11 mouse cellular contexts compared by ENCODE assay signal in genomic region chr7:46986646-46987045, GRCm38 (mm10). TPM values are rescaled to one million over a fixed set of nuclear protein-coding genes. Genes with fewer than 3 reads are reported as not detected.
DNase-seq lines count a peak whose midpoint lies in the region; ATAC-seq lines count a peak whose summit lies in the region.
"Had no signal": no experiment of that assay in that cellular context is flagged by ENCODE, and none has a peak within 500 bp of the region (broad histone marks: within the 10 kb centered on the region; RNA-seq: fewer than 3 reads in every experiment).

No protein-coding gene starts in this region.

- no peak overlapping the region for H3K4me3 ChIP-seq in embryonic facial prominence, embryonic 11.5 days (ENCODE audit: low read depth, low read length)
- no peak overlapping the region for H3K4me3 ChIP-seq in embryonic facial prominence, embryonic 10.5 days
- no peak overlapping the region for H3K4me3 ChIP-seq in embryonic facial prominence, embryonic 15.5 days (replicated peaks)
- no peak overlapping the region for H3K4me3 ChIP-seq in midbrain, embryonic 11.5 days (ENCODE audit: low read depth, low read length)
- H3K4me3 ChIP-seq: gastrocnemius, adult 2 months; liver, embryonic 15.5 days had no signal

- no peaks in the 10 kb centered on the region for H3K9me3 ChIP-seq in embryonic facial prominence, embryonic 11.5 days (replicated peaks; ENCODE audit: control insufficient read depth, low read length)
- H3K9me3 ChIP-seq in embryonic facial prominence, embryonic 10.5 days, result no peaks in the 10 kb centered on the region
- H3K9me3 ChIP-seq in embryonic facial prominence, embryonic 15.5 days (replicated peaks), result no peaks in the 10 kb centered on the region
- H3K9me3 ChIP-seq in midbrain, embryonic 11.5 days (ENCODE audit: control insufficient read depth, low read length), result no peaks in the 10 kb centered on the region
- H3K9me3 ChIP-seq: liver, embryonic 15.5 days had no signal

- no peaks in the 10 kb centered on the region for H3K27me3 ChIP-seq in embryonic facial prominence, embryonic 11.5 days (ENCODE audit: control insufficient read depth, insufficient read depth, low read length)
- no peaks in the 10 kb centered on the region for H3K27me3 ChIP-seq in embryonic facial prominence, embryonic 10.5 days (replicated peaks; ENCODE audit: low read depth, poor library complexity, severe bottlenecking)
- no peaks in the 10 kb centered on the region for H3K27me3 ChIP-seq in embryonic facial prominence, embryonic 15.5 days
- no peaks in the 10 kb centered on the region for H3K27me3 ChIP-seq in midbrain, embryonic 11.5 days (ENCODE audit: control insufficient read depth, insufficient read depth, low read length)
- H3K27me3 ChIP-seq: liver, embryonic 15.5 days had no signal

- intact Hi-C loops in left cerebral cortex, postnatal 4 days (cut with DNase I), result no loop called here
- intact Hi-C loops in left cerebral cortex, postnatal 25 days (cut with DNase I), result no loop called here

- no peaks in the 10 kb centered on the region; the same call in 1 of the 2 replicates for H3K4me1 ChIP-seq in embryonic facial prominence, embryonic 11.5 days (ENCODE audit: control insufficient read depth, insufficient read depth, low read length)
- peaks cover 7% of the 10 kb centered on the region for H3K4me1 ChIP-seq in embryonic facial prominence, embryonic 10.5 days
- peaks cover 11% of the 10 kb centered on the region; the same call in 1 of the 2 replicates for H3K4me1 ChIP-seq in embryonic facial prominence, embryonic 15.5 days
- H3K4me1 ChIP-seq in midbrain, embryonic 11.5 days (ENCODE audit: control insufficient read depth, insufficient read depth, low read length), result peaks cover 2% of the 10 kb centered on the region; the same call in 1 of the 2 replicates

- DNase-seq in embryonic facial prominence, embryonic 11.5 days (ENCODE audit: low spot score), result peak; percentile 3
- DNase-seq in embryonic facial prominence, embryonic 10.5 days (ENCODE audit: low spot score), result no peak
- DNase-seq in left cerebral cortex, postnatal 4 days, result peak; percentile 77
- no peak for DNase-seq in left cerebral cortex, postnatal 25 days (ENCODE audit: low spot score in 2 of 2)
- DNase-seq in thymus, postnatal 10 days (ENCODE audit: low spot score in 2 of 2), result no peak
- DNase-seq in midbrain, embryonic 11.5 days (ENCODE audit: low spot score, missing footprints), result no peak
- DNase-seq: adrenal gland, postnatal 25 days; gastrocnemius, adult 2 months had no signal

- no peak overlapping the region; the same call in 1 of the 2 replicates for H3K27ac ChIP-seq in embryonic facial prominence, embryonic 11.5 days (replicated peaks; ENCODE audit: low read depth, low read length)
- no peak overlapping the region for H3K27ac ChIP-seq in embryonic facial prominence, embryonic 10.5 days (replicated peaks)
- H3K27ac ChIP-seq in embryonic facial prominence, embryonic 15.5 days (replicated peaks), result no peak overlapping the region
- no peak overlapping the region for H3K27ac ChIP-seq in midbrain, embryonic 11.5 days (ENCODE audit: low read depth, low read length)
- H3K27ac ChIP-seq: liver, embryonic 15.5 days had no signal

- no peak for ATAC-seq in embryonic facial prominence, embryonic 11.5 days (replicated peaks; ENCODE audit: insufficient number of reproducible peaks, low FRiP score, low TSS enrichment, low read depth)
- ATAC-seq in embryonic facial prominence, embryonic 15.5 days (ENCODE audit: insufficient number of reproducible peaks, low FRiP score, low TSS enrichment, low read depth), result peak; percentile 49; the same call in 1 of the 2 replicates
- peak; percentile 40 for ATAC-seq in megakaryocyte progenitor cell, adult 5-6 weeks (replicated peaks; ENCODE audit: poor library complexity)
- ATAC-seq in midbrain, embryonic 11.5 days (ENCODE audit: low FRiP score), result no peak

- WGBS in embryonic facial prominence, embryonic 11.5 days, result 69% methylated on average over 5 of the region's 5 CpGs
- WGBS in embryonic facial prominence, embryonic 10.5 days, result 73% methylated on average over 5 of the region's 5 CpGs
- WGBS in embryonic facial prominence, embryonic 15.5 days, result 44% methylated on average over 5 of the region's 5 CpGs
- 77% methylated on average over 5 of the region's 5 CpGs for WGBS in midbrain, embryonic 11.5 days

- no peaks in the 10 kb centered on the region for H3K36me3 ChIP-seq in embryonic facial prominence, embryonic 11.5 days (replicated peaks; ENCODE audit: control insufficient read depth, insufficient read depth, low read depth, low read length)
- peaks cover 10% of the 10 kb centered on the region for H3K36me3 ChIP-seq in embryonic facial prominence, embryonic 10.5 days (replicated peaks)
- H3K36me3 ChIP-seq in embryonic facial prominence, embryonic 15.5 days, result 0 out of 2 replicates have a peak, but pooled peaks cover 7% of the 10 kb centered on the region
- H3K36me3 ChIP-seq in midbrain, embryonic 11.5 days (ENCODE audit: control insufficient read depth, insufficient read depth, low read length), result no peaks in the 10 kb centered on the region

- H3K4me2 ChIP-seq in embryonic facial prominence, embryonic 11.5 days (ENCODE audit: low read depth, low read length), result no peak overlapping the region
- no peak overlapping the region for H3K4me2 ChIP-seq in embryonic facial prominence, embryonic 15.5 days (replicated peaks)
- H3K4me2 ChIP-seq in midbrain, embryonic 11.5 days, result no peak overlapping the region
- H3K4me2 ChIP-seq: liver, embryonic 15.5 days had no signal

- H3K9ac ChIP-seq in embryonic facial prominence, embryonic 11.5 days (replicated peaks; ENCODE audit: low read length), result no peak overlapping the region
- no peak overlapping the region for H3K9ac ChIP-seq in embryonic facial prominence, embryonic 15.5 days
- no peak overlapping the region for H3K9ac ChIP-seq in midbrain, embryonic 11.5 days (ENCODE audit: low read length)
- H3K9ac ChIP-seq: liver, embryonic 15.5 days had no signal

RNA-seq across cellular contexts. Expression of gene Gm9999, which starts 3.3 kb away (rescaled TPM):
- not detected in 2 replicates for polyA plus RNA-seq in embryonic facial prominence, embryonic 11.5 days (2014; fragmentation: Nextera tagmentation; extraction: Ambion mirVana)
- not detected in 2 replicates for polyA plus RNA-seq in embryonic facial prominence, embryonic 10.5 days (2016; fragmentation: Nextera tagmentation; extraction: Ambion mirVana)
- total RNA-seq in left cerebral cortex, postnatal 4 days (2021), result not detected
- not detected for total RNA-seq in left cerebral cortex, postnatal 25 days (2021)
- not detected in 2 replicates for polyA plus RNA-seq in embryonic facial prominence, embryonic 15.5 days (2015; fragmentation: Nextera tagmentation; extraction: Ambion mirVana)
- total RNA-seq in megakaryocyte progenitor cell, adult 5-6 weeks (2015), result not detected in 2 replicates
- not detected in 2 replicates for total RNA-seq in megakaryocyte progenitor cell, adult 5-6 weeks (2017)
- not detected in 2 replicates for polyA plus RNA-seq in midbrain, embryonic 11.5 days (2014; fragmentation: Nextera tagmentation; extraction: Ambion mirVana)
- total RNA-seq: adrenal gland, postnatal 25 days; gastrocnemius, adult 2 months had no signal
- polyA plus RNA-seq: liver, embryonic 15.5 days had no signal

RNA-seq across cellular contexts. Expression of gene Spty2d1, which starts 21.6 kb away (rescaled TPM):
- 13.5 and 14.5 TPM in 2 replicates for polyA plus RNA-seq in embryonic facial prominence, embryonic 11.5 days (2014; fragmentation: Nextera tagmentation; extraction: Ambion mirVana)
- 12.4 and 12.8 TPM in 2 replicates for polyA plus RNA-seq in embryonic facial prominence, embryonic 10.5 days (2016; fragmentation: Nextera tagmentation; extraction: Ambion mirVana)
- total RNA-seq in left cerebral cortex, postnatal 4 days (2021), result 1 to 10 TPM; 7.8 to 9.0 TPM
- 10 to 100 TPM; 13.8 to 13.9 TPM for total RNA-seq in left cerebral cortex, postnatal 25 days (2021)
- polyA plus RNA-seq in embryonic facial prominence, embryonic 15.5 days (2015; fragmentation: Nextera tagmentation; extraction: Ambion mirVana), result 20.5 and 21.3 TPM in 2 replicates
- 30.4 and 34.9 TPM in 2 replicates for total RNA-seq in megakaryocyte progenitor cell, adult 5-6 weeks (2015)
- 25.4 and 30.7 TPM in 2 replicates for total RNA-seq in megakaryocyte progenitor cell, adult 5-6 weeks (2017)
- 12.5 and 13.3 TPM in 2 replicates for polyA plus RNA-seq in midbrain, embryonic 11.5 days (2014; fragmentation: Nextera tagmentation; extraction: Ambion mirVana)

RNA-seq across cellular contexts. Expression of gene Uevld, which starts 28.3 kb away (rescaled TPM):
- polyA plus RNA-seq in embryonic facial prominence, embryonic 11.5 days (2014; fragmentation: Nextera tagmentation; extraction: Ambion mirVana), result 13.1 and 14.8 TPM in 2 replicates
- polyA plus RNA-seq in embryonic facial prominence, embryonic 10.5 days (2016; fragmentation: Nextera tagmentation; extraction: Ambion mirVana), result 12.7 TPM in 2 replicates
- 10 to 100 TPM; 12.3 to 14.8 TPM for total RNA-seq in left cerebral cortex, postnatal 4 days (2021)
- 10 to 100 TPM; 10.2 to 13.3 TPM for total RNA-seq in left cerebral cortex, postnatal 25 days (2021)
- 9.8 and 10.7 TPM in 2 replicates for polyA plus RNA-seq in embryonic facial prominence, embryonic 15.5 days (2015; fragmentation: Nextera tagmentation; extraction: Ambion mirVana)
- total RNA-seq in megakaryocyte progenitor cell, adult 5-6 weeks (2015), result 15.5 and 19.6 TPM in 2 replicates
- 11.1 and 11.9 TPM in 2 replicates for total RNA-seq in megakaryocyte progenitor cell, adult 5-6 weeks (2017)
- 14.3 and 14.8 TPM in 2 replicates for polyA plus RNA-seq in midbrain, embryonic 11.5 days (2014; fragmentation: Nextera tagmentation; extraction: Ambion mirVana)

Comparison
In these comparisons a context has a peak if more than half of its experiments do, and no peak if none do; other contexts are left out.
1. ATAC-seq: peak in embryonic facial prominence, embryonic 15.5 days (single experiment) and megakaryocyte progenitor cell, adult 5-6 weeks (single experiment); none in embryonic facial prominence, embryonic 11.5 days (single experiment) and midbrain, embryonic 11.5 days (single experiment).
2. DNase-seq: peak in embryonic facial prominence, embryonic 11.5 days (single experiment) and left cerebral cortex, postnatal 4 days (single experiment); none in embryonic facial prominence, embryonic 10.5 days (single experiment), left cerebral cortex, postnatal 25 days (0 of 2), thymus, postnatal 10 days (0 of 2) and midbrain, embryonic 11.5 days (single experiment).